Mouse (Mus musculus) heart, embryonic 16.5 days (tissue): ENCODE data around the gene Snrpd3. TPM values are rescaled to one million over a fixed set of nuclear protein-coding genes. Genes with fewer than 3 reads are reported as not detected.
"Not testable (repeated sequence)": the region's sequence is repeated elsewhere in the genome, so short reads cannot be mapped to it uniquely, and the experiment has no call there.

Source experiments
- ATAC-seq: fragments of 200-750 bp; cut with Nextera tagmentation; replicated peaks from 2 replicates; pipeline ENCODE4 v1.8.0; 2017; ENCODE audit warnings: moderate number of reproducible peaks; ENCODE audit not compliant: insufficient read depth, low FRiP score; ENCODE audit errors: extremely low read depth
- H3K27ac ChIP-seq: fragments of 300-500 bp; sonication (generic); 2 replicates; pipeline ENCODE4 v1.5.1; 2014; ENCODE audit warnings: mild to moderate bottlenecking, low read length, control low read depth, moderate library complexity
- H3K27me3 ChIP-seq: fragments of 300-500 bp; sonication (generic); 2 replicates; pipeline ENCODE4 v1.6.1; 2014; ENCODE audit warnings: low read length, mixed read lengths; ENCODE audit not compliant: control insufficient read depth, insufficient read depth
- H3K36me3 ChIP-seq: fragments of 300-500 bp; sonication (generic); 2 replicates; pipeline ENCODE4 v1.6.1; 2014; ENCODE audit not compliant: control insufficient read depth, insufficient read depth
- H3K4me1 ChIP-seq: fragments of 300-500 bp; sonication (generic); 2 replicates; pipeline ENCODE4 v1.6.1; 2014; ENCODE audit warnings: low read length, mixed read lengths; ENCODE audit not compliant: control insufficient read depth, insufficient read depth
- H3K4me2 ChIP-seq: fragments of 300-500 bp; sonication (generic); 2 replicates; pipeline ENCODE4 v1.6.1; 2014; ENCODE audit warnings: low read depth, mild to moderate bottlenecking, control low read depth, low read length
- H3K4me3 ChIP-seq: fragments of 300-500 bp; sonication (generic); 2 replicates; pipeline ENCODE4 v1.5.1; 2014; ENCODE audit warnings: mild to moderate bottlenecking, control low read depth, low read length
- H3K9ac ChIP-seq: fragments of 300-500 bp; sonication (generic); 2 replicates; pipeline ENCODE4 v1.6.1; 2014; ENCODE audit warnings: low read length, control low read depth
- H3K9me3 ChIP-seq: fragments of 300-500 bp; sonication (generic); replicated peaks from 2 replicates; pipeline ENCODE4 v1.6.1; 2016; ENCODE audit warnings: low read length; ENCODE audit not compliant: control insufficient read depth
- WGBS: fragments of 180-500 bp; shearing (Covaris S2); extraction: QIAGEN DNeasy Blood & Tissue Kit; methylation state at CpG from one replicate; pipeline ENCODE4 v1.1.7; 2014; 5-methylcytosine and 5-hydroxymethylcytosine counted together
- polyA plus RNA-seq: library from polyadenylated mRNA; unstranded; fragments of >200 nt; fragmentation: Nextera tagmentation; extraction: Ambion mirVana; gene quantifications from 2 replicates; pipeline ENCODE4 v1.2.1, GENCODE M21; 2015

The Snrpd3 gene
- polyA plus RNA-seq, 1 experiment from 2014 or later, result 90.4 TPM

GRCm38 (mm10) chr10:75565436-75565835, 48.1 kb downstream of the Snrpd3 start:
- no peak for ATAC-seq
- H3K27ac ChIP-seq, result no peak overlapping the region
- H3K4me2 ChIP-seq, result no peak overlapping the region
- H3K36me3 ChIP-seq, result no peaks in the 10 kb centered on the region
- no peak overlapping the region for H3K9ac ChIP-seq
- peaks cover 24% of the 10 kb centered on the region for H3K27me3 ChIP-seq
- no peaks in the 10 kb centered on the region for H3K9me3 ChIP-seq
- 51% methylated on average over 6 of the region's 6 CpGs for WGBS
- H3K4me1 ChIP-seq, result peaks cover 9% of the 10 kb centered on the region
- no peak overlapping the region for H3K4me3 ChIP-seq

DNA sequence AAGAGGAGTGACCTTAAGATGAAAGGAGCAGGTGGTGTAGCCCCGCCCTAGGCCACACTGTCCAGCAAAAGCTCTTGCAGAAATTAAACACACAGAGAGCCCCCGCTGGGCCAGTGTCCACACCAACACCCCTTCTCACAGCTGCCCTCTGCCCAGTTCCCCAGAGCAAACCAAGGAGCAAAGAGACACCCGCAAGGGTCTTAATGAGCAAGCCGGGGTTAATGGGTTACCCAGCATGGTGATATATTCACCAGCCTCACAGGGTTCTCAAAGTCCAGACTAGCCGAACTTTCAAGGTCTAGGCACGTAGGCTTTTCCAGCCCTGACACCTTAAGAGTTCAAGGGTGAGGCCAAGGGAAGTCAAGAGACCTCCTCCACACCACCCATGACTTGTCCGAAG, 48.6 kb downstream of the Snrpd3 start:
- Histone ChIP-seq H3K4me1 (peaks cover 7% of the 10 kb centered on the region; the same call in 1 of the 2 replicates), H3K9ac (no peak overlapping the region), H3K9me3 (no peaks in the 10 kb centered on the region), H3K27me3 (peaks cover 20% of the 10 kb centered on the region), H3K4me3 (no peak overlapping the region), H3K27ac (no peak overlapping the region), H3K4me2 (no peak overlapping the region), H3K36me3 (no peaks in the 10 kb centered on the region)
- 70% methylated on average over 7 of the region's 7 CpGs for WGBS
- 0 out of 2 replicates have a peak, but pooled peaks have one; percentile 15 for ATAC-seq

GRCm38 (mm10) chr10:75566321-75566720, 49.0 kb downstream of the Snrpd3 start:
- Histone ChIP-seq H3K4me2 (no peak overlapping the region), H3K4me1 (peaks cover 7% of the 10 kb centered on the region; the same call in 1 of the 2 replicates), H3K27me3 (peaks cover 16% of the 10 kb centered on the region), H3K36me3 (no peaks in the 10 kb centered on the region), H3K9ac (no peak overlapping the region), H3K9me3 (no peaks in the 10 kb centered on the region), H3K4me3 (no peak overlapping the region), H3K27ac (no peak overlapping the region)
- WGBS, result 69% methylated on average over 5 of the region's 5 CpGs
- ATAC-seq, result no peak

DNA sequence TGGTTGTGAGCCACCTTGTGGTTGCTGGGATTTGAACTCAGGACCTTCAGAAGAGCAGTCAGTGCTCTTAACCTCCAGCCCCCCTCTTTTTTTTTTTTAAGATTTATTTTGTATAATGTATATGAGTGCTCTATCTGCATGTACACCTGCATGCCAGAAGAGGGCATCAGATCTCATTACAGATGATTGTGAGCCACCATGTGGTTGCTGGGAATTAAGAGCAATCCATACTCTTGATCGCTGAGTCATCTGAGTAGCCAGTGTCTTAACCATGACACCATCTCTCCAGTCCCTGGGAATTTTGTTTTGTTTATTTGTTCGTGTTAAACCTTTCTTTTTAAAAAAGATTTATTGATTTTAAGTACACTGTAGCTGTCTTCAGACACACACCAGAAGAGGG, 49.4 kb downstream of the Snrpd3 start:
- H3K4me2 ChIP-seq, H3K4me3 ChIP-seq, H3K4me1 ChIP-seq, H3K36me3 ChIP-seq, H3K9me3 ChIP-seq, ATAC-seq, H3K9ac ChIP-seq, H3K27ac ChIP-seq: not testable (repeated sequence)
- WGBS, result 76% methylated on average over 2 of the region's 2 CpGs
- H3K27me3 ChIP-seq, result peaks cover 11% of the 10 kb centered on the region

GRCm38 (mm10) chr10:75568029-75568428, 50.7 kb downstream of the Snrpd3 start:
- Histone ChIP-seq H3K27me3 (peaks cover 5% of the 10 kb centered on the region; the same call in 1 of the 2 replicates), H3K4me2 (peak overlapping the region; percentile 15; the same call in 1 of the 2 replicates), H3K9me3 (no peaks in the 10 kb centered on the region), H3K9ac (no peak overlapping the region), H3K4me3 (no peak overlapping the region), H3K4me1 (peaks cover 7% of the 10 kb centered on the region; the same call in 1 of the 2 replicates), H3K27ac (no peak overlapping the region), H3K36me3 (no peaks in the 10 kb centered on the region)
- WGBS, result 18% methylated on average over 5 of the region's 5 CpGs
- no peak for ATAC-seq

- H3K27ac ChIP-seq, result no peak overlapping the region
- H3K36me3 ChIP-seq, result no peaks in the 10 kb centered on the region
- peak overlapping the region; percentile 15; the same call in 1 of the 2 replicates for H3K4me2 ChIP-seq
- H3K4me1 ChIP-seq, result peaks cover 7% of the 10 kb centered on the region; the same call in 1 of the 2 replicates
- no peaks in the 10 kb centered on the region for H3K9me3 ChIP-seq
- H3K4me3 ChIP-seq, result no peak overlapping the region
- 14% methylated on average over 11 of the region's 11 CpGs for WGBS
- peaks cover 5% of the 10 kb centered on the region; the same call in 1 of the 2 replicates for H3K27me3 ChIP-seq
- H3K9ac ChIP-seq, result no peak overlapping the region; the same call in 1 of the 2 replicates
- ATAC-seq, result no peak
Measured at GRCm38 (mm10) chr10:75568441-75568840, 51.1 kb downstream of the Snrpd3 start.

DNA sequence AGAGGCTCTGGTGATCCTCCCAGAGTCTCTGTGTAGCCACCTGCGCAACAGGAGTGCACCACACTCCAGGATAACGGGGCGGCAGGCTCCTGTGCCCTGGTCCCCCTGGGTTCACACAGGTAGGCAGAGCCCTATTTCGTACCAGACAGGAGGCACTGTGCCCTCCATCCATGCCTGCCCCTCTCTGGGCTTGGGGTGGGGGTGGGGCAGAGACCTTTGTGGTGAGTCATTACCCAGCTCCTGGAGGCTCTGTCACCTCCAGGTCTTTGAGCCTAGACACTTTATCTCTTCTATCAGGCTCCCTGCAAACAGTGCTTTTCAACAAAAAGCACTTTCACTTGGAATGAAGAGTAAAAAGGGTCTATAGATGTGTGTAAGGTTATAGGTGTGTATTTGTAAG, 51.5 kb downstream of the Snrpd3 start:
- Histone ChIP-seq H3K36me3 (no peaks in the 10 kb centered on the region), H3K9me3 (no peaks in the 10 kb centered on the region), H3K4me2 (no peak overlapping the region), H3K4me1 (peaks cover 7% of the 10 kb centered on the region; the same call in 1 of the 2 replicates), H3K9ac (no peak overlapping the region), H3K4me3 (no peak overlapping the region), H3K27ac (no peak overlapping the region), H3K27me3 (peaks cover 5% of the 10 kb centered on the region; the same call in 1 of the 2 replicates)
- 28% methylated on average over 4 of the region's 4 CpGs for WGBS
- ATAC-seq, result no peak

- no peaks in the 10 kb centered on the region for H3K27me3 ChIP-seq
- H3K4me3 ChIP-seq, result no peak overlapping the region
- no peak for ATAC-seq
- 35% methylated on average over 10 of the region's 10 CpGs for WGBS
- H3K4me2 ChIP-seq, result no peak overlapping the region
- no peak overlapping the region for H3K9ac ChIP-seq
- no peak overlapping the region for H3K27ac ChIP-seq
- no peaks in the 10 kb centered on the region for H3K9me3 ChIP-seq
- H3K4me1 ChIP-seq, result peaks cover 7% of the 10 kb centered on the region; the same call in 1 of the 2 replicates
- H3K36me3 ChIP-seq, result no peaks in the 10 kb centered on the region
Measured at GRCm38 (mm10) chr10:75570981-75571657, 53.8 kb downstream of the Snrpd3 start.

DNA sequence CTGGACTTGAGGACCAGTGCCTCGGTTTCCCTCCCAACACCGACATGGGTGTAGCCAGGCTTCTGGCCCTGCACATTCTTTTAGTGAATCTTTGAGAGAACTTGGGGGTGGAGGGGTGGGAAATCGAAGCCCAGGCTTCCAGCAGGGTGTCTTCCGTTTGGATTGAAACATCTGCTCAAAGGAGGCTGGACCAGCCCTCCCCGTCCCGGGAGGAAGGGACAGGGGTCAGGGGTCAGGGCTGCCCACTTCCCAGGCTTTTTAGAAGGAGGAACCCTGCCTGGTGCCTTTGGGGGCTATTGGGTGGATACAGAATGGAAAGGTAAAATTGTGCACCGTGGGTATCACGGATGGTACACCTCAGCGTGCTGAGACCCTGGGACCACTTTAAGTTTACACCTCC, 54.6 kb downstream of the Snrpd3 start:
- H3K4me1 ChIP-seq, result peaks cover 7% of the 10 kb centered on the region; the same call in 1 of the 2 replicates
- H3K9me3 ChIP-seq, result no peaks in the 10 kb centered on the region
- H3K36me3 ChIP-seq, result no peaks in the 10 kb centered on the region
- H3K4me2 ChIP-seq, result no peak overlapping the region
- no peaks in the 10 kb centered on the region for H3K27me3 ChIP-seq
- ATAC-seq, result no peak
- no peak overlapping the region for H3K27ac ChIP-seq
- 52% methylated on average over 9 of the region's 9 CpGs for WGBS
- H3K4me3 ChIP-seq, result no peak overlapping the region
- no peak overlapping the region for H3K9ac ChIP-seq
